Mouse (Mus musculus) heart, adult 9 months (tissue): Measurements from ENCODE around the gene Zfp9.

Source experiments
- DNase-seq, 2 experiments: peaks; one replicate each; pipeline ENCODE4 v3.0.0; 2022; ENCODE audit warnings: low spot score in 2 of 2

Gene Zfp9

DNA sequence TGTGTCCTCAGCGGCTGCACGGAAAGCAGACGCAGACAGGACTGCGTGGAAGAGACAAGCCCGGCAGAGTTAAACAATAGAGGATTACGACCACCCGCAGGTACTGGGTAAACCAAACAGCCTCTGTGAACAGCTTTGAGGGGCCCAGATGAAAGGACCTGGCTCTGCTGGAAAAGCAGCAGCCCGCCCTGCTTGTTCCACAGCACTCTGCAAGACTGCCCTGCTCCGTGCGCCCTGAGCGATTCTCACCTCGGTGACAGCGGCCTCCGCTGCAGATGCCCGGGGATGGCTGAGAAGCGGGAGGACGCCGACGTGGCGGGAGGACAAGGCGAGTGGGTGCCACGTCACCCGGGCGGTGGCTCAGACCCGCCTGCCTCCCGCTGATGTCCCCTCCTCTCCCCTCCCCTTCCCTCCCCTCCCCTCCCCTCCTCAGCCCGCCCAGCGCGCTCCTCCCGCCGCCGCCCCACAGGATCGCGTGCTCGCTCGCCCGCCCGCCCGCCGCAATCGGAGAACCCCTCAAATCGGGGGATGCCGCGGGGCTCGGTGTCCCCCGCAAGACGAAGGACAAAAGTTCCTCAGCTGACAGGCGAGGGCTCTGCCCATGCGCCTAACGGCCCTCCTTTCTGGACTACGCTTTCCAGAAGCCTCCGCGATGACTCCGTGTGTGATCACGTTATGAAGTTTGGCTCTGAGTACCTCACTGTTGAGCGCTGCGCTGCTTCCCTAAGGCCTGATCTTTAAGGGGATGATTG, at the start of gene Zfp9:
Gene Zfp9, minus strand, starts transcription at position 364 of the 752 bp plus-strand sequence.
- peak; percentile 81 to 85 for DNase-seq

- DNase-seq: no peak
Observed at GRCm38 (mm10) chr6:118520668-118521067, 41.5 kb upstream of the Zfp9 start.

GRCm38 (mm10) chr6:118513335-118514012, 34.4 kb upstream of the Zfp9 start:
- DNase-seq: no peak

DNA sequence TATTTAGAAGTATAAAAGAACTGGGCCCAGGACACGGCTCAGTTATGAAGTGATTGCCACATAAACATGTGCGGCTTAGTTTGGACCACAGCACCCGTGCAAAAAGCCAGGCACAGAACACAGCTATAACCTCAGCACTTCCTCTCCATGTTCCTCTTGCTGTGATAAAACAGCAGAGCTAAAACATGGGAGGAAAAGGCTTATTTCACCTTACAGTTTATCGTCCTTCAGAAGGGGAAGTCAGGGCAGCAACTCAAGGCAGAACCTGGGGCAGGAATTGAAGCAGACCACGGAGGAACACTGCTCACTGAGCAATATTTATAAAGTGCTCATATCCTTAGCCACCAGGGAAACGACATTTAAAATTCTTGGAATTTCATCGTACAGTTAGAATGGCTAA, 19.9 kb upstream of the Zfp9 start:
- DNase-seq: no peak

DNA sequence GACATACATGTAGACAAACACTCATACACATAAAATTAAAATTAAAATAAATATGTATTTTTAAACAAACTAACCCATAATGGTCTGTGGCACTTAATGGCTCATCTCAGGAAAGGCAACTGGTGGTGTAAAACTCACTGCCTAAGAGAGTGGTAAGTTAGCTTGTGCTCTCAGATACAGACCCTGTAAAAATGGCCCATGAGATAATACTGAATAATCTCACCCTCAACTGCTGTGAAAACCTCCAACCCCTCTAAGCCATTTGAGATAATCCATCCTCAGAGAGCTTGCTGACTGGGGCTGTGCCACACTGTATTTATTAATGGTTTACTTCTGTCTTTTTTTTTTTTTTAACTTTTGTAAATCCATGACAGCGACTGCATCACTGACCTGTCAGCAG, 3.0 kb upstream of the Zfp9 start:
- DNase-seq: no peak

DNA sequence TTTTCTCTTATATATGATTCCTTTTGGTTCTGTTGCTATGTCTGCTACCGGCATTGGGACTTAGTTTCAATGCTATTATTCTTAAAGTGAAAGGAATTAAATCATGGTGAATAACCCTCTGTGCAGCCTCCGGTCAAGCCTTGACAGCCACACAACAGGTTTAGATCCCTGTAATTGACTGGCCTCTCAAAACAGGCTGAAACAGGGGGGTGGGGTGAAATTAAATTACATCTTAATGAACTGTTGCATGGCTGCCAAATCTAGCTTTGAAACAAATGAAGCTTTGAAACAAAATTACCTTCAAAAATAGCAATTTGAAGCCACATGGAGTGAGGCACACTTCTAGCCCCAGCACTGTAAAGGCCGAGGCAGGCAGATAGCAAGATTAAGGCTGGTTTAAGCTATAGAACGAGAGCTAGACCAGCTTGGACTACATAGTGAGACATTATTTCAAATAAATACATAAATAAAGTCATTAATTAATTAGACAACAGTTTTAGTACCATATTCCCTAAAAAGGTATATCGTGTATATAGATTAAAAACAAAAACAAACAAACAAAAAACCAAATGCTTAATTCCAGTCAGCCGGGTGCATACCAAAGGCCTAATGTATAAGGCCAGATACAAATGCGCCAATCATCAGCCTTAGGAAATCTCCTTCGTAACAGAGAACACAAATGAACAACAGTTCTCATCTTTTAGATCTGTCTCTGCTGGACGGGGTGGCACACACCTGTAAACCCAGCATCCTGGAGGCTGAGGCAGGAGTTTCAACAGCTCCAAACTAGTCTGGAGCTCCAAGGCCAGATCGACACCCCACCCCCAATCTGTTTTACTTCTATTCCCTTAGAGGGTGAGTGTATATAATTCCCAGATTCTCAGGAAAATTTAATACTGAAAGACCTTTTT, 990 bp downstream of the Zfp9 start:
- no peak for DNase-seq

- no peak for DNase-seq
Observed at GRCm38 (mm10) chr6:118462069-118462705, 16.9 kb downstream of the Zfp9 start.

GRCm38 (mm10) chr6:118457726-118458125, 21.4 kb downstream of the Zfp9 start:
- DNase-seq: no peak

GRCm38 (mm10) chr6:118455042-118455631, 24.0 kb downstream of the Zfp9 start, which contains the start of gene Zfp248:
Gene Zfp248, minus strand, starts transcription at chr6:118455528.
- DNase-seq: peak; percentile 83 to 87

- peak in 1 of 2 experiments; percentile 6 for DNase-seq
Observed at GRCm38 (mm10) chr6:118454452-118454851, 24.7 kb downstream of the Zfp9 start.

GRCm38 (mm10) chr6:118431502-118431901, 47.6 kb downstream of the Zfp9 start:
- DNase-seq: no peak

DNA sequence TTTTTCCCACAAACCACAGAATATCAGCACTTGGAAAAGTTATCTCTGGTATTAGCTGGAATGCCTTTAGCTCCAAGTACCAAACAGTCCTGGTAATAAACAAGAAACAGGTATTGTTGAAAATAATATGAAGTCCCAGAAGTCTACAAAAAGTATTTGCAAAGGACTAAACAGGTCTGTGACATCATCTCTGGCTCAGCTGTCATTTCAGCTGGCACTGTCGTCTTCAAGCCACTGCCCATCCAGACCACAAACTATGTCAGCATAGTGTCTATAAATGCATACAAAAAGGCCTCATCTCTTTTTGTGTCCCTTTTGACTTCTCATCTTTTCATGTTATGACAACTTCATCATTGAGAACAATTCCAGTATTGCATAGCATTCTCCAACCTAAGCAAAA, 52.5 kb downstream of the Zfp9 start:
- no peak for DNase-seq

GRCm38 (mm10) chr6:118419050-118419920, 59.8 kb downstream of the Zfp9 start, which contains the start of gene Bms1:
Gene Bms1, minus strand, starts transcription at chr6:118419474.
- peak; percentile 90 to 96 for DNase-seq
